Mouse (Mus musculus): ENCODE results near the gene Fn1. TPM values are rescaled to one million over a fixed set of nuclear protein-coding genes. Genes with fewer than 3 reads are reported as not detected.

Gene Fn1
- 415 and 447 TPM in 2 replicates for polyA plus RNA-seq (2016; fragmentation: Nextera tagmentation; extraction: Ambion mirVana)

DNA sequence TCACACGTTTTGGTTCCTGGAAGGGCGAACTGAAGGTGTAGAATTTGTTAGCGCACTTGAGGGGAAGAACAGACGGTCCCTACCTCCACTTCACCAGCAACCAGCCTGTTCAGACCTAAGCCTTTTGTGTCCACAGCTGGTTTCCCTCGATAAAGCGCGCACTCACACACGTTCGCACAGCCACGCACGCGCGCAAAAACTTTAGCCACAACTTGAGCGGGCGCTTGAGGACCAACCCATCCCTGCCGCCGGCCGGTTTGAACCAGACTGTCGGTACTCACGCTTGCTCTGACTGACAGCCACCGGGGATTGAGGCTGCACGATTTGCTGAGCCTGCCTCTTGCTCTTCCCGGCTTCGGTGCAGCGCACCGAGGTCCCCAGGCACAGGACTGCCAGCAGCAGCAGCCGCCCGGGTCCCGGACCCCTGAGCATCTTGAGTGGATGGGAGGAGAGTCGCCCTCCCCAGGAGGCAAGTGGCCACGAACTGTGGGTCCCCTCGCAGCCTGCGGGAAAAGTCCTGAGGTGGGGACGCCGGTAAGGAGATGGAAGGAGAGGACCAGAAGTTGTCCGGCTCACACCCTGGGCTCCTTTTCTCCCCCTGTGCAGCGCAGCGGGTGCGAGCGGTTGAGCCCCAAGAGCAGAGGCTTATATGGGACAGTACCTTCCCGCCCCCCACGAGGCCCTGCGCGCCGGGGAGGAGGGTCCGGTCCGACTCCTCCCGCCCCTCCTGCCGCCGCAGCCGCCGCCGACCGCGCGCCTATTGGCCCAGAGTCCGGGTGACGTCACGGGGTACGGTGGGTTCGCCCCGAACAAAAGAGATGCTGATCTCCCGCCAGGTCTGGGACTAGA, at the start of gene Fn1:
TSS of gene Fn1 (minus strand) at position 650 of the 849 bp plus-strand sequence.
- H3K9me3 ChIP-seq (replicated peaks) = no peaks in the 10 kb centered on the region
- H3K27ac ChIP-seq (ENCODE audit: poor library complexity, severe bottlenecking) = peak within 1 kb of the TSS; percentile 98
- WGBS = 0% methylated on average over 63 of the region's 63 CpGs
- no peaks in the 10 kb centered on the region for H3K27me3 ChIP-seq (replicated peaks)
- H3K9ac ChIP-seq = peak within 1 kb of the TSS; percentile 93
- H3K36me3 ChIP-seq = peaks cover 22% of the 10 kb centered on the region
- peak; percentile 94 for ATAC-seq (ENCODE audit: insufficient number of reproducible peaks, low FRiP score)
- H3K4me3 ChIP-seq = peak within 1 kb of the TSS; percentile 92
- H3K4me1 ChIP-seq (replicated peaks) = peaks cover 13% of the 10 kb centered on the region; the same call in 1 of the 2 replicates
- H3K4me2 ChIP-seq = peak within 1 kb of the TSS; percentile 97

- WGBS = 72% methylated on average over 3 of the region's 3 CpGs
- no peak overlapping the region for H3K27ac ChIP-seq (ENCODE audit: poor library complexity, severe bottlenecking)
- no peak overlapping the region for H3K4me2 ChIP-seq
- H3K36me3 ChIP-seq = no peaks in the 10 kb centered on the region
- H3K9me3 ChIP-seq (replicated peaks) = no peaks in the 10 kb centered on the region
- H3K27me3 ChIP-seq (replicated peaks) = no peaks in the 10 kb centered on the region
- ATAC-seq (ENCODE audit: insufficient number of reproducible peaks, low FRiP score) = no peak; the same call in 1 of the 2 replicates
- 0 out of 2 replicates have a peak, but pooled peaks cover 5% of the 10 kb centered on the region for H3K4me1 ChIP-seq (replicated peaks)
- H3K4me3 ChIP-seq = no peak overlapping the region
- H3K9ac ChIP-seq = no peak overlapping the region
Observed at GRCm38 (mm10) chr1:71696093-71696492, 43.1 kb upstream of the Fn1 start.

DNA sequence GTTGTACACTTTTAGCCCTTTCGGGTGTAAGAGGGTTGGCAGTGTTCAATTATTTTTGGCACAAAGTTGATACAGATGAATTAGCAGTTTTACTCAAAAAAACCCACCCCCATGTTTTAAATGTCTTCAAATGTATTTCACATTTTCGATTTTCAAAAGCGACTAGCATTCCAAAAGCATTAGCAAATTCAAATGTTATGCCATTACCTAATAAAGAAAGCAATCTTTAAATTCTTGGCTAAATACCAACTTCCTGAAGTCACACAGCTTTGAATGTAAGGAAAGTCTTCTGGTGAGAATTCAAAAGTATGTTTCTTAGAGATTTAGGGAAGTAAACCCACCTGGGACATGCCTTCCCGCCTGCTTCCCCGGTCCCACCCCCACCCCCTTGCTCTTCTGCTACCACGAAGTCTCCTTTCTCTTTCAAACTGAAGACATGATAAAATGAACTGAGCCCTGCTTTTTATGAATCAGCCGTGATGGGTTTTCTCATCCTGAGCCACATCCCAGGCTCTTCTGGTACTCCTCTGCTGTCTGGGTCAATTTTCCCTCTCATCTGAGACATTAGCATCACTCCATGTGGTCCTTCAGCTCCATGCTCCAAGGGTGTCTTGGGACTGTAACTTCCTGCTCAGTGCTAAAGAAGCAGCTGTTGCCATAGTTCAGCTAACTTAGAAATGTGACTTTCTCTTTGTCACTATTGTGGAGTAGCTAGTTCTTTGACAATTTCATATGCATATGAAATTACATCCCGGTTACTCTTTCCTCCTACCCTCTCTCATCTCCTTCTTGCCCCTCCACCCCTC, 38.7 kb upstream of the Fn1 start:
- H3K27ac ChIP-seq (ENCODE audit: poor library complexity, severe bottlenecking) = peak overlapping the region; percentile 41; the same call in 1 of the 2 replicates
- H3K27me3 ChIP-seq (replicated peaks) = no peaks in the 10 kb centered on the region
- ATAC-seq (ENCODE audit: insufficient number of reproducible peaks, low FRiP score) = no peak
- no peaks in the 10 kb centered on the region for H3K9me3 ChIP-seq (replicated peaks)
- H3K4me2 ChIP-seq = no peak overlapping the region
- WGBS = 46% methylated on average over 8 of the region's 8 CpGs
- H3K4me3 ChIP-seq = no peak overlapping the region
- no peaks in the 10 kb centered on the region for H3K36me3 ChIP-seq
- no peak overlapping the region for H3K9ac ChIP-seq
- H3K4me1 ChIP-seq (replicated peaks) = peaks cover 8% of the 10 kb centered on the region; the same call in 1 of the 2 replicates

DNA sequence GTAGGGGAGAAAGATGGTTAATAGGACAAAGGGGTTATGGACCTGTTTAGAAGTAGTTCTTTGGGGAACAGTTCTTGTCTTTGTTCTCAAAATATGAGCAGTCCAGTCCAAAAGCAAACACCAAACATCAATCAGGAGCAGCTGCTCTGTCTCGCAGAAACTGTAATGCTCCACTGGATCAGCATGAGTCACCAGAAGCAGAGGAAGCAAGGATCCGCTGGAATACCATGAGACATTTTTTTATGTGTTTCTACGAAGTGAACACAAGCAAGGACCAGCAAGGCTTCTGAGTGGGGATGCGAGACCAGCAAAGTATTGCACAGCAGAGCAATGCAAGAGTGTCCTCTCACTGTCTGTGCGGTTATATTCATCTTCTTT, 35.9 kb upstream of the Fn1 start:
- ATAC-seq (ENCODE audit: insufficient number of reproducible peaks, low FRiP score) = no peak
- H3K4me3 ChIP-seq = no peak overlapping the region
- no peak overlapping the region for H3K4me2 ChIP-seq
- H3K36me3 ChIP-seq = no peaks in the 10 kb centered on the region
- H3K27ac ChIP-seq (ENCODE audit: poor library complexity, severe bottlenecking) = no peak overlapping the region
- H3K9me3 ChIP-seq (replicated peaks) = no peaks in the 10 kb centered on the region
- H3K27me3 ChIP-seq (replicated peaks) = no peaks in the 10 kb centered on the region
- WGBS = 86% methylated on average over 5 of the region's 5 CpGs
- no peak overlapping the region for H3K9ac ChIP-seq
- peaks cover 12% of the 10 kb centered on the region for H3K4me1 ChIP-seq (replicated peaks)

DNA sequence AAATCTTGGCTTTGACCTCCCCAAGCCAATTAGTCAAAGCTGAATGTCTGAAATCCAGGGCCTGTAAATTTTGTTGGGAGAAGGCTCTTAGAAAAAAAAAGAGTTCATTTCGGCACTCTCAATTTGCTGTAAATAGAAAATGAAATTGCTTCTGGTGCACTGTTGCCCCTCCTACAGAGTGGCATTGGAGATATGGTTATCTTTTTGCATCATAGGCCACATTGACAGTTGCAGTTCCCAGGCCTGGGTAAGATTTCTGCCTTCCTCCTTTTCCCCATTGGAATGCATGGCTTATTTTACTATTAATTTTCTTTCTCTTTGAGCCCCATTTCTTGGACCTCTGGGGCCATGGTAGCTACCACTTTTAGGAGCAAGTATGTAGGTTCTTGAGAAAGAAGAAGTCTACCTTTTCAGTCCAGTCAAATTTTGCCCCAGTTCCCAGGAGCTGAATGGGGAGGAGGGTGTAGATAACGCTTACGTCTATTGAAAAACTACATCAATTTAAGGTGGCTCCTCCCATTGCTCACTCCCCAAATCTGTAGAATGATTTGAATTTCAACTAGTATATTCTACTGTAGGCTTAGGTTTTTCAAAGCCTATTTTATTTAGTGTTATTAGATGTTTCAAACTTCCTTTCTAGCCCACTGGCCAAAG, 35.4 kb upstream of the Fn1 start:
- WGBS = 80% methylated on average over 3 of the region's 3 CpGs
- no peak overlapping the region for H3K4me3 ChIP-seq
- H3K36me3 ChIP-seq = no peaks in the 10 kb centered on the region
- H3K4me1 ChIP-seq (replicated peaks) = peaks cover 17% of the 10 kb centered on the region
- H3K27me3 ChIP-seq (replicated peaks) = no peaks in the 10 kb centered on the region
- H3K9ac ChIP-seq = no peak overlapping the region
- H3K9me3 ChIP-seq (replicated peaks) = no peaks in the 10 kb centered on the region
- H3K4me2 ChIP-seq = no peak overlapping the region
- ATAC-seq (ENCODE audit: insufficient number of reproducible peaks, low FRiP score) = no peak
- no peak overlapping the region for H3K27ac ChIP-seq (ENCODE audit: poor library complexity, severe bottlenecking)

GRCm38 (mm10) chr1:71686791-71687190, 33.8 kb upstream of the Fn1 start:
- Histone ChIP-seq H3K27ac (ENCODE audit: poor library complexity, severe bottlenecking) (no peak overlapping the region), H3K9ac (no peak overlapping the region), H3K36me3 (no peaks in the 10 kb centered on the region), H3K4me2 (no peak overlapping the region), H3K4me1 (replicated peaks) (peaks cover 19% of the 10 kb centered on the region), H3K9me3 (replicated peaks) (no peaks in the 10 kb centered on the region), H3K4me3 (no peak overlapping the region), H3K27me3 (replicated peaks) (no peaks in the 10 kb centered on the region)
- 78% methylated on average over 5 of the region's 5 CpGs for WGBS
- ATAC-seq (ENCODE audit: insufficient number of reproducible peaks, low FRiP score) = no peak

DNA sequence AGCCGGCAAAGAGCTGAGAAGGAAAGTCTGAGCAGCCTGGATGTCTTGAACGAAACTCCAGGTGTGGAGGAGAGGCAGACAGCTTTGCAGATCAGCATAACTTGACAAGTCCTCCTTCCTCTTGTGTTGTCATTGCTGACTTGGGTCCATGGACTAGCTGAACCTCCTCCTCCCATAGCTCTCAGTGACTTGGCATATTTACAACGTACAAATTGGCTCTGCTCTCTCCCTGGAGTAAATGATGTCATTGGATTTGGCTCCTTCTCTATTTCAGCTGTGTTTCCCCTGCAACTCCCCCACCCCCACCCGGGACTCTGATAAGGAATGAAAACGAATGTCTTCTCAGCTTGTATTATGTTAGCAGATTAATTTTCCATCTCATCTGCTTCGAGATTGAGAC, 30.7 kb upstream of the Fn1 start:
- Histone ChIP-seq H3K4me3 (no peak overlapping the region), H3K4me1 (replicated peaks) (peaks cover 23% of the 10 kb centered on the region), H3K27ac (ENCODE audit: poor library complexity, severe bottlenecking) (peak overlapping the region; percentile 54), H3K27me3 (replicated peaks) (no peaks in the 10 kb centered on the region), H3K4me2 (peak overlapping the region; percentile 39), H3K9ac (no peak overlapping the region), H3K9me3 (replicated peaks) (no peaks in the 10 kb centered on the region), H3K36me3 (no peaks in the 10 kb centered on the region)
- 39% methylated on average over 6 of the region's 6 CpGs for WGBS
- ATAC-seq (ENCODE audit: insufficient number of reproducible peaks, low FRiP score) = peak; percentile 80

- Histone ChIP-seq H3K9ac (no peak overlapping the region), H3K36me3 (no peaks in the 10 kb centered on the region), H3K4me1 (replicated peaks) (peaks cover 23% of the 10 kb centered on the region), H3K27ac (ENCODE audit: poor library complexity, severe bottlenecking) (no peak overlapping the region; the same call in 1 of the 2 replicates), H3K4me3 (no peak overlapping the region), H3K27me3 (replicated peaks) (no peaks in the 10 kb centered on the region), H3K4me2 (no peak overlapping the region), H3K9me3 (replicated peaks) (no peaks in the 10 kb centered on the region)
- no peak for ATAC-seq (ENCODE audit: insufficient number of reproducible peaks, low FRiP score)
- 33% methylated on average over 5 of the region's 5 CpGs for WGBS
Observed at GRCm38 (mm10) chr1:71682194-71682715, 29.3 kb upstream of the Fn1 start.

GRCm38 (mm10) chr1:71681306-71681705, 28.3 kb upstream of the Fn1 start:
- peak; percentile 94 for ATAC-seq (ENCODE audit: insufficient number of reproducible peaks, low FRiP score)
- H3K36me3 ChIP-seq = no peaks in the 10 kb centered on the region
- peak overlapping the region; percentile 12; the same call in 1 of the 2 replicates for H3K27ac ChIP-seq (ENCODE audit: poor library complexity, severe bottlenecking)
- no peak overlapping the region for H3K9ac ChIP-seq
- H3K4me3 ChIP-seq = no peak overlapping the region
- no peaks in the 10 kb centered on the region for H3K9me3 ChIP-seq (replicated peaks)
- H3K27me3 ChIP-seq (replicated peaks) = no peaks in the 10 kb centered on the region
- H3K4me2 ChIP-seq = no peak overlapping the region
- WGBS = 3% methylated on average over 2 of the region's 2 CpGs
- H3K4me1 ChIP-seq (replicated peaks) = peaks cover 23% of the 10 kb centered on the region

GRCm38 (mm10) chr1:71680046-71680672, 27.2 kb upstream of the Fn1 start:
- no peak for ATAC-seq (ENCODE audit: insufficient number of reproducible peaks, low FRiP score)
- 75% methylated on average over 8 of the region's 8 CpGs for WGBS

More at GRCm38 (mm10) chr1:71680046-71680672, 27.2 kb upstream of the Fn1 start:
- Histone ChIP-seq H3K27me3 (replicated peaks) (no peaks in the 10 kb centered on the region), H3K9me3 (replicated peaks) (no peaks in the 10 kb centered on the region), H3K9ac (no peak overlapping the region), H3K27ac (ENCODE audit: poor library complexity, severe bottlenecking) (no peak overlapping the region), H3K4me1 (replicated peaks) (peaks cover 23% of the 10 kb centered on the region), H3K4me3 (no peak overlapping the region), H3K36me3 (no peaks in the 10 kb centered on the region), H3K4me2 (no peak overlapping the region)

Data from heart, embryonic 12.5 days (tissue).